Mouse (Mus musculus) hindlimb bud, embryonic 11.5 days (tissue): ENCODE results near the gene Nt5c1a.
A peak's percentile ranks its signal among the peaks of the same experiment; 100 is the strongest.
"Not testable (repeated sequence)": the region's sequence is repeated elsewhere in the genome, so short reads cannot be mapped to it uniquely, and the experiment has no call there.

Experiments used
- DNase-seq: peaks from one replicate; pipeline ENCODE4 v3.0.0-alpha.2; 2012; ENCODE audit warnings: low read depth, low spot score; ENCODE audit errors: extremely low spot score

Gene Nt5c1a

DNA sequence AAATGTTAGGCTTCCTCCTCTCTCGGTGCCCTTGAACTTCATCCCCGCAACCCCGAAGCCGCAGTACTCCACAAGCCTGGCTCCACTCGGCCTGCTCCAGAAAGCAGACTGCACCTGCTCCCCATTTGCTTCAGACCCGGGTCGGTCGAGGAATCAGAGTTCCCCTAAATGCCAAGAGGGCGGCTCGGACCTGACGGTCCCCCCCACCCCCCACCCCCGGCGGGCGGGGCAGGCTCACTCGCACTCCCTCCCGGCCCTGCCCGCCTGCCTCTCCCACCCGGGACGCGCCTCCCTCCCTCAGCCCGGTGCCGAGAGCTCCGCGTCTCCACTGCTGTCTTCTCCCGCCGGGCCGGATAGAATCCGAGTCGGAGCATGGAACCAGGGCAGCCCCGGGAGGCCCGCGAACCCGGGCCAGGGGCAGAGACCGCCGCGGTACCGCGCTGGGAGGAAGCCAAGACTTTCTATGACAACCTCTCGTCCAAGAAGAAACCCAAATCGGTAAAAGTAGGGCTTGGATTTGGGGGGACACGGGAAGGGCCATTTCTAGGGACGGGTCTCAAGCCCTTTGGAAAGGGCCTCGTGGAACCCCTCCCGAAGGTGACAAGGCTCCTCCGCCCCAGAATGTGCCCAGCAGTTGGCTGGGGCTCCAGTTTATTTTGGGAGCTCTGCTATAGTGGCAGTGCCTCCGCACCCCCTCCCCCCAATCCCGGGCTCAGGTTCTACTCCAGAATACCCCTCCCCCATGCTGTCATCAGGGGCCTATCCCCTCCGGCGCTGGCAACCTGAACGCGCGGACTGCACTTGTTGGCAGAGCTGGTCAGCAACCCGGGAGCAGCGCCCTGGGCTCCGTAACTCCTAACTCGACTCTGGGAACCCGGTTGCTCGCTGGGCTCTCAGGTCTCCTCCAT, at the start of gene Nt5c1a:
Nt5c1a (plus strand) TSS at position 319 of the 908 bp plus-strand sequence.
- no peak for DNase-seq

DNA sequence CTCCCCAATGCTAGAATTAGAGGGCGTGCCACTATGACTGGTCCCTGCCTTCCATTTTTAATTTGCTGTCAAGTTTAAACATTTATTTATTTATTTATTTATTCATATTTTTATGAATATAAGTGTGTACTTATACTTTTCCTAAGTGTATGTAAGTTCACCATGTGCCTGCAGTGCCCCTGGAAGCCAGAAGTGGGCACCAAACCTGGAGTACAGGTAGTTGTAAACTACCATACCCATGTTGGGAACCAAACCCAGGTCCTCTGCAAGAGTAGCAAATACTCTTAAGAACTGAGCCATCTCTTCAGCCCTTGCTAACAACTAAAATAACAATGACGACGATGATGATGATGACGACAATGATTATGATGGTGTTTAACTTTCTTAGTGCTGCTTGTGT, 49.3 kb upstream of the Nt5c1a start:
- DNase-seq = no peak

DNA sequence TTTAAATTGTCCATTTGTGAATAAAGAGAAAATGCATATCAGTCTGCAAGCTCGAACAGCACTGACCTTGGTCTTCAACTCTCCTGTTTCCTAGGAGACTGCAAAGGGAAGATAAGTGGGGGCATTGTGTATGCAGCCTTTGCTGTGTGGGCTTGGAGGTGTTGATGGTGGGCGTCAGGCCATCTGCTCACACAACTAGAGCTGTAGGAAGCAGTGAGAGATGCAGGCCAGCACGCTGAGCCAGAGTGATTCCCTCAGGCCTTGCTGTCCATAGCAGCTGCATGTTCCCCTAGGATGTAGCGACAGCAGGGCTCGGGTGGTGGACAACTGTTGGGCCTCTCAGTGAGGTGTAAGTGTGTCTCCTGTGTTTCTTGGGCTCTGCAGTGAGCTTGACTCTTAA, 48.3 kb upstream of the Nt5c1a start:
- DNase-seq = no peak

DNA sequence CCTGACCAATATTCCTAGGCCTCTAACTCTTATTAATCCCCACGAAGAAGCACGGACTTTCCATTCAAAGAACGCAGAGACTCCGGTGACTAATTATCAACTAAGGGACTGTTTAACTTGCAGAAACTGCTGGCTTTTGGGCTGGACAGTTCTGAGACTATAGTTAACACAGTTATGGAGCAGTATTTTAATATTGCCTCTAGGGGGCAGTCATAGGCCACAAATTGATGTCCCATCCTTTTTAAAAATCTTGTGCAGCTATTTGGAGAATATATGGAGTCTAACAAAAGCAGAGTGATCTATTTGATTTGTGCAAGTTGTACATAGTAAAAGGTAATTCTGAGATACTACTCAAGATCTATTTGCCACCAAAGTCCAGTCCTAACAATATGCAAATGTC, 46.3 kb upstream of the Nt5c1a start:
- DNase-seq = peak; percentile 37

DNA sequence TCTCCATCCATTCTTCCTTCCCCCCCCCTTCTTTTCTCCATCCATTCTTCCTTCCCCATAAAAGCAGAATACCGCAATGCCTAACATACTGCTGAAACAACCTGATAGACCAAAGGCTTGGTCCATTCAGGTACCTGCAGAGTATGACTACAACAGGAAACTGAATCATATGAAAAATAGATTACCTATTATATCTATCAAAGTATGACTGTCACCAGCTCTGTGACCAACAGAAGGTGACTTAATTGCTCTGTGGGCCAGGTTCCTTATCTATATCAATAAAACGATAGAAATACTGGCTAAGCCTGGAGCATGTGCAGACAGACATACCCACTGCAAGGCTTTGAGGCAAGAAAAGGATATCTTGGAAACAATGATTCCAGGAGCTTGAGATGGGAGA, 45.9 kb upstream of the Nt5c1a start:
- no peak for DNase-seq

DNA sequence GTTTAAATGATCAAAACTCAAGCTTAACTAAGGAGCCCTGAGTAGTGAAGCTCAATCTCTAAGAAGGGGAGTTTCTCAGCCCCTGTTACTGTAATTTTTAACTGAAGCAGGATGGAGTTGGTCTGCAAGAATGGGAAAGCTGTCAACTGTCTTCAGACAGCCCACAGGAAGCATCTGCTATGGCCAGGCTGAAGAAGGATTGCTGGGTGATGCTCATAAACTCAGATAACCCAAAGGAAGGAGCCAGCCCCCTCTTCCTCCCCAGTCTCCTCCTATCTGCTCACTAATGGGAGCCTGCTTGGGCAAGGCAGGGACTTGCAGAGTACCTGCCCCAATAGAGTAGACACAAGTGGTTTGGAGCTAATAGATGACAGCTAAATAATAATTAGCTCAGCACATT, 45.5 kb upstream of the Nt5c1a start:
- DNase-seq = no peak

DNA sequence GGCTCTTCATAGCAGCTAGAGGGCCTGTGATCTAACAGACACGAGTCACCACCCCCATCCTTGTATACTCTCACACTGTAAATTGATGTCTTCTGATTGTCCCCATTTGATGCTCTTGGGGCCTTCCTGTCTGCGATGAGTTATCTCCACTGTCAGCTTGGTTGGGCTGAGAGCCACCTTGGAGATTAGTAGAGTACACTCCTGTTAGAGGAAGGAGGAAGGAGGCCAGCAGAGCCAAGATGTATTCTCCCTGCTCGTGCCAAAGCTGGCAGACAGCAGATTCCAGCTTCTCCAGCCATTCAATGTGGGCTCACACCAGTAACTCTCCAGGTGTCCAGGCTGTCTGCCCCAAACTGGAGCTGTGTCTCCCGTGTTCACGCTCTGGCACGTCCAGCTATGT, 40.7 kb upstream of the Nt5c1a start:
- no peak for DNase-seq

DNA sequence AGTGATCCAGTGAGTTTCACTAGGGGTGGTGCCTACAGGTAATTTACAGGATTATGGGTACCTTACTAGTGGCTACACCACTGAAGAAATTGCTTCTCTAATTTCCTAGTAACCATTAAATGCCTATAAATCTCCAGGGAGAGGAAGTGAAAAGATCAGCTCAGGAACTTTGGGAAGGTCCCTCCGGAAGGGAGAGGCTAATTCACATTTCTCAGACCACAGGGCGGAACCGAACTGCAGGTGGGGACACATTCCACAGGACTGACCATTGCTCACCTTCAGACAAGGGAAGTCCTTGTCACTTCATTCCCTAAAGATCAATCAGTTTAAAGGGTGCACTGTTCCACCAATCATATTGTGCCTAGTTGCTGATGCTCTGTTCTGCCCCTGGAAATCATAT, 40.1 kb upstream of the Nt5c1a start:
- DNase-seq = not testable (repeated sequence)

DNA sequence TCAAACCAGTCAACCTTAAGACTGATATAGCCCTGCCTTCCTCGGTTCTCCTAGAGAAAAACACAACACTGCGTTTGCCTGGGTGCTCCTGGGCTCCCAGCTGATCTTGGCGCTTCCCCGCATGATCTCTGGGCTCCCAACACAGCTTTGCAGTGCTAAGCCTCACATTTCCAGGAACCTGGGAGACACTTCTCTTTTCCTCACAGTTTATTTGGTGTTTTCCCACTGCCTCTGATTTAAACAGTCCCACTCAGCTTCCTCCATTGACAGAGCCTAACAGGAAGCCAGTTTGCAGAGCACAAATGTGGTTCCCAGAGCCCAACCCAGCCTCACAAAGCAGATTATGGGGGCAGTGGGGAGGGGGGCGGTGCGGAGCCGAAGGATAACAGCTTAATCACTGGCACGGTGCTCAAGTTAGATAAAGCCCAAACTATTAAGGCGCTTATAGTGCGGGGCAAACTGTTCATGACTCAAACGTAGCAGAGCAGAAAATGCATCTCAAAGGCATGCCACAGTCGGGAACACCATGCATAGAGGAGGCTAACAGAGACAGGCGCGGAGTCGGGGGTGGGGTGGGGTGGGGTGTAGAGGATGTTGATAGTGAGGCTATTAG, 38.9 kb upstream of the Nt5c1a start:
- no peak for DNase-seq

DNA sequence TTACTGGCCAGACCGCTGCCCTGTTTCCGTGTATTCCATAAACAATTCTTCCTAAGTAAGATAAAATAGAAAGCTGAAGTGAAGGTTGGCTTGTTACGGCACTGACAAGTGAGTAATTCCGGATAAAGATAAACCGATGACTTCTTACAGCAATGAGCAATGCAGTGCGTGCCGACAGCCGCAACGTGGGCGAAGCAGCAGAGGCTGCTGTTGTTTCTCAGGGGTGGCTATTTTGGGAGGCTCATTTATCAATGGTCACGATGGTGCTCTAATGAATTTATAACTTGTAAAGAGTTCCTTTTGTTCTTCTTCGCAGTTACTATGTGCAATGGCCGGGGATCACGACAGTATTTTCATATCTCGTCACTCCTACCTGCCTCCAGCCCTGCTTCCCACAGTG, 37.1 kb upstream of the Nt5c1a start:
- DNase-seq = no peak

DNA sequence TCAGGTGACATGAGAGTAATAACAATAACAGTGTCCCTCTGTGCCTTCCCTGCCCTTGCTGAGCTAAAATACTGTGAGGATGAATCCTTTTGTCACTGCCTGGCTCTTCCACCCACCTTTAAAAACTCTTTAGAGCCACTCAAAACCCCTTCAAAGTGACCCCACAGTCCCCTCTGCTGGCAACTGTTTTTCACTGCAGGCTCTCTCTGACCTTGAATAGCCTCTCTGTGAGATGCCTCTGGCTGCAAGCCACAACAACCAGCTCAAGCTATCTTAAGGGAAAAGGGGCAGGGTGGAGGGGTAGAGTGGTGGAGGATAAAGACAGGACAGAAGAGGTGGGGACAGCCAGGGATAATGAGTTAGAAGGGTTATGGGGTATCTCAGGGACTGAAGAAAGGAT, 29.5 kb upstream of the Nt5c1a start:
- no peak for DNase-seq

DNA sequence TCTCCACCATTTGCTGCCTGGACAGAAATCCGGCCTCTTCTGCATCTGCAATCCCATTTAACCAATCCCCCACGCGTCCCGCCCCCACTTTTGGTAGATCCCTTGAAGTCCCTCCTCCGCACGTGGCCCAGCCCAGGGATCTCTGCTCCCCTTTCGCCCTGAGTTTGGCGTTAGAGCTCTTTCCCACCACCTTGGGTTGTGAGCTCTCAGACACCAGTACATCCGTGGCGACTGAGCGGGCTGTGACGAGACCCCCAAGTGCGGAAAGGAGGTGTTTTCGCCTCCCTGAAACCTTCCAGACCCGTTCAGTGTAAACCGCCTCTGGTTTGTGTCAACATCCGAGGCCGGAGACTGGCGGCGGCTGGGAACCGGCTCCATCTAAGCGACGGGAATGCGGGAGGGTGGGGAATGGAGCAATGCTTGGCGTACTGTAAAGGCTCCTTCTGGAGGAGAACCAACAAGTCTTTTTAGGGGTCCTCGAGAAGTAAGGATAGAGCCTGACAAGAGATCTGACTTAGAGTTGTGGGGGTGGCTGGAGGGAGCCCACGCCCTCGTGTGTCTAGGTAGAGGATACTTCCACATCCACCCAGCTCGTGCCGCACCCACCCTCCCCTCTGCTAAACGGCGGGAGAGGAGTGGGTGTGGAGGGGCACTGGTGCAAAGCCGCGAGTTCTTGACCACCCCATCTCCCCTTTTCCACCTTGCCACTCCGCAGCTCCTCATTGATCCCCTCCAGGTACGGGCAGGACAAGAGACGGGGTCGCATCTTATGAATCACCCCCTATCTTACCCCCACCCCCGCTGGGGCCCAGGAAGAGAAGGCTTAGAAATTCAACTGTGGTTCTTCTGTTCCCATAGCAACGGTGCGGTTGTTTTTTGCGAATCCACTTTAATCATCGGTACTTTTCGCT, 18.7 kb upstream of the Nt5c1a start, which contains the start of gene Hpcal4:
Hpcal4 (plus strand) TSS at position 900 of the 911 bp plus-strand sequence.
- DNase-seq = no peak

DNA sequence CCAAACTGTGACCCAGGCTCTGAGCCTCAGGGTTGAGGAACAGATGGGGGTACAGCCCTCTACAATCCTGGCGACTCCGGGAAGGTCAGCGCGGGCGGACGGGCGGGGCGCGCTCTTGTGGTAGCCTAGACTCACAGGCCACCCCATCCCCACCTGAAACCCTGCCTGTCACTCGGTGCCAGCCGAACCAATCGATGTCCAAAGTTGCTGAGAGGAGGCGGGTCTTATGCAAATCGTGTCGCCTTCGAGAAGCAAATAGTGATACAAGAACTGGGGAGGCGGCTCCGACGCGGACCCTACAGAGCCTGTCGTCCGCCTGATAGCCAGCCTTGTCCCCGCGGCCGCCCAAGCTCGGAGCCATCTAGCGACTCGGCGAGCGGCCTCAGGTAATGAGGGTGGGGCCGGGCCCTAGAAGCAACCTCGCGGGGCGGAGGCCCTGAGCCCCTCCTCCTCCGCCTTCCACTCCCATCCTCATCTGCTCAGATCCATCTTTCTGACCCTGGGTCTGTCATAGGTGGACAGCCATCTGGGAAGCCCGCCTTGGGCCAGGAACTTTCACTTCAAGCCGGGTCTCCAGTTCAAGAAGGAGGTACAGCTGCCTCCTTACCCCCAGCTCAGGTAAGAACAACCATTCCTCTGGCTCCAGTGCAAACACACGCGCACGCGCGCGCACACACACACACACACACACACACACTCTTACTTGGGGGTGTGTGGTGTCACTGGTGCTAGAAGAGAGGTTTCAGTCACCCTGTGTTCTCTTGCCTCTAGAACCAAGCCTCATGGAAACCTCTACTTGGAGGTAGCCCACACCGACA, 17.9 kb upstream of the Nt5c1a start:
- peak; percentile 66 for DNase-seq

DNA sequence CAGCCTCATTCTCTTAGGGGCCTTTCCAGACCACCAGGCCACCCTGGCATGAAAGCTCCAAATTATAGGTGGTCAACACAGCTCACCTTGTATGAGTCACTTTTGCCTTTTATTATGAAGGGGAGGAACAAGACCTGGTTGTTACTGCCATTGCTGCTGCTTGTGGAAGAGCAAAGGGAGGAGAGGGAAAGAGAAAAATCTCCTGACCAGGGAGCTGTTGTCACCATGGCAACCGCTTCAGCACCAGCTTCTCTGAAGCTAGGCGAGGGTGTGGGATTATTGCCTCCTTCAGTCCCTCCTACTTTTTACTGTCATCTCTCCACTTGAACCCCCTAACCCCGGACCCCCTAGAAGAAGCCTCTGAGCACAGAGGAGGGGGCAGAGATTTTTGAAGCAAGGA, 16.5 kb upstream of the Nt5c1a start:
- no peak for DNase-seq

DNA sequence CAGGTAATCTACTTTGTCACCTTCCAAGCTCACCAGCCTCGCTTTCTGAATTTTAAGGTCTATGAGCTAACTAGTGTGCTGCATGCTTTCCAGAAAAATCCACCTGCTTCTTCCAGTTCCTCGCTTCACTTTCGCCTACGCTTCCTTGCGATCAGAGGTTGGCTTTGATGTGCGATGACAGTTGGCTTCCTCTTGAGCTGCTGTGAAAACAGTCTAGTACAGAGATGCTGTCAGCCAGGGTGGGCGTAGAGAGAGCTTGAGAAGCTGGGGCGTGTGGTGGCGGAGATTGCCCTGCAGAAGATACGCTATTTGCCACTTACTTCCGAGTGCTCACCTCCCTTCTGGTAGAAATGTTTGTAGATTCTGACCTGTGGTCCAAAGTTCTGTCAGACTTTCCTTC, 9.0 kb upstream of the Nt5c1a start:
- no peak for DNase-seq

DNA sequence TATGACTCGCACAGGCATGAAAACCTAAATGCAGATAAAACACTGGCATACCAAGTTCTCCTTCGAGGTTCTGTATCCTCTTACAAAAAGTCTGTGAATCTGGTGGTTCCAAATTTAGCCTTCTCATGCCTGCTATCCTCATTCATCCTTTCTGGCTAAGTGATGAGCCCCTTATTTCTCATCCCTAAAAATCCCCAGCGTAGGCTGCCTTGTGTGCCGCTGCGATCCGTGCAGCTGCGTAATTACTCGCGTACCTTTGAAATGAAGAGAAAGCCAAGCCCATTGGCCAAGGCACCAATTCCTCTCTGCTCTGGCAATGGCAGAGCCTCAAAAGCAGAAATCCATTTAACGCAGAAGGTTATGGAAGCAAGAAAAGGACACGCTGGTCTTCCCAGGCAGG, 7.5 kb upstream of the Nt5c1a start:
- no peak for DNase-seq

DNA sequence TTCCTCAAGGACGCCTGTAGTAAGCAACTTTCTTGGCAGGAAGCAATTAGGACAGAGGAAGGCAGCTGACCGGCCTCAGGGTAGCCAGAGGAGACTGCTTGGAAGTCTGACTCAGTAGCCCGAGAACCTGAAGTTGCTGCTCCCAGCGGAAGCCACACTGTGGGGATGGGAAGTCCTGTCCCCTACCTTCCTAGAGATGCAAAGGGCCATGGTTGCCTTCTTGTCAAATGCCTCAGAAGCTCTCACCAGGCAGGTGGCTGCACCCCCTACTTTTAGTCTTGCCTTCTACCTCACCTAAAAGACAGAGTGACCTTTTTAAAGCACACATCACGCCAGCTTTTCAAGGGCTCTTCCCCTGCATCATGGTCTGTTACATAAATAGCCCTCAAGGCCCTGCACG, 4.6 kb upstream of the Nt5c1a start:
- no peak for DNase-seq

DNA sequence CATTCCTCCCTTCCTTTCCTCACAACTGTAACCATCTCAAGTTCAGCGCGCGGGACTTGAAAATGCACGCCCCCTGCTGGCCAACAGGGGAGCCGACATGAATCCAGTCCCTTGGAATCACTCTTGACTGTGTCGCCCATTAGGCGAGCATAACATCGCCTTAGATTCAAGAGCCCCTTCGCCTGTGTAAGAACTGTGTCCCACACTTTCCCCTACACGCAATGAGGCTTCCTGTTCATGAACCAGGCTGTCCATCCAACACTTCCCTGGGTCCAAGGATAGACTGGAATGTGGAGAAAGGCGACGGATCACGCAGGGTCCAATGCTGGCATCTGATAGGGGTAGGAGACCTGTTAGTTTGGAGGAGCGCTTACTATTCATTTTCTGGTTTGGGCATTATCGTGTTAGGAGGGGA, 526 bp upstream of the Nt5c1a start:
- DNase-seq = no peak

DNA sequence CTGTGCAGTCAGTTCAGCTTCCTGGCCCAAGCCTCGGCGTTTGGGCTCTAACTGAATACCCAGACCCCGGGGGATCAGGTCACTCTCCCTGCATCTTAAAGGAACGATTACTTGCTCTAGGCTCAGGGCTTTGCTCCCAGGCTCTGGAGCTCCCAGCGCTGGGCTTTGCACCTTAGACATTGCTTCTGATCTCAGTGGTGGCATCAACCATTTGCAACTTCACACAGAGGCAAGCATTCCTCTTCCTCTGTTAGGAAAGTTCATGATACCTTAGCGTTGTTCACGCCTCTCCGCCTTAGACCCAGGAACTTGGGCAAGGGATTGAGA, 753 bp downstream of the Nt5c1a start:
- DNase-seq = no peak

DNA sequence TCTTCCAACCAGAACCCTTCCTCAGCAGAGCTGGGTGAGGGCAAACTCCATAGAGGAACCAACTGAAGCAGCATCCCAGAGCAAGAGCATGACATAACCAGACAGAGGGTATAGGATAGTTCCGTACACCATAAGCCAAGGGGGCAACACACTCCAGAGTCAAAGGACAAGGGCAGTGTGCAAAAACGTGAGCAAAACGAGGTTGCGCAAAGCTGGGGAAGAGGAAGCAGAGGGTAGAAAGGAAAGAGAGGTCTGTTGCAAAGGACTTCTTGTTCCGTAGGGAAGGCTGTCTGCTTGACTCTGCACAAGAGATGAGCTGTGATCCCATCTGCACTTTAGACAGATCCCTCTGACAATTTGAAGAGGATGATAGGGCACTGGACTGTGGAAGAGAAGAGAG, 6.0 kb downstream of the Nt5c1a start:
- DNase-seq = no peak

DNA sequence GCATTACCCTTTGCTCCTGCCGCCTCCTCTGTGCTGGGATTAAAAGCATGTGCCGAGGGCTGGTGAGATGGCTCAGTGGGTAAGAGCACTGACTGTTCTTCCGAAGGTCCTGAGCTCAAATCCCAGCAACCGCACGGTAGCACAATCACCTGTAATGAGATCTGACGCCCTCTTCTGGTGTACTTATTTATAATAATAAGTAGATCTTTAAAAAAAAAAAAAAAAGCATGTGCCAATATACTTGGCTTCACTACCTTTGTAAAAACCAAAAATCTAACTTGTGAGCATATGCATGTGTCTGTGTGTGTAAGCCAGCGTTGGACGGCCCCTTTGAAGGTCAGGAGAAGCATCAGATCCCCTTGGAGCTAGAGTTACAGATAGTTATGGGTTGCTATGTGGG, 9.7 kb downstream of the Nt5c1a start:
- no peak for DNase-seq
